Mouse (Mus musculus) limb, embryonic 11.5 days (tissue): ENCODE measurements around the gene Rarres2. TPM values are rescaled to one million over a fixed set of nuclear protein-coding genes. Genes with fewer than 3 reads are reported as not detected.

Experiments used
- ATAC-seq: fragments of 200-750 bp; cut with Nextera tagmentation; 2 replicates; pipeline ENCODE4 v1.8.0; 2017; ENCODE audit warnings: low read depth; ENCODE audit not compliant: insufficient number of reproducible peaks, low FRiP score, low TSS enrichment
- DNase-seq: peaks from one replicate; pipeline ENCODE4 v3.0.0-alpha.2; 2015; ENCODE audit warnings: low spot score
- H3K27ac ChIP-seq: fragments of 300-500 bp; sonication (generic); replicated peaks from 2 replicates; pipeline ENCODE4 v1.5.1; 2014; ENCODE audit warnings: low read depth, mild to moderate bottlenecking, low read length
- H3K27me3 ChIP-seq: fragments of 300-500 bp; sonication (generic); 2 replicates; pipeline ENCODE4 v1.6.1; 2014; ENCODE audit warnings: mild to moderate bottlenecking, low read length, mixed read lengths; ENCODE audit not compliant: control insufficient read depth, insufficient read depth
- H3K36me3 ChIP-seq: fragments of 300-500 bp; sonication (generic); 2 replicates; pipeline ENCODE4 v1.6.1; 2014; ENCODE audit warnings: mild to moderate bottlenecking, low read length, moderate library complexity, mixed read lengths; ENCODE audit not compliant: control insufficient read depth, insufficient read depth
- H3K4me1 ChIP-seq: fragments of 300-500 bp; sonication (generic); 2 replicates; pipeline ENCODE4 v1.6.1; 2014; ENCODE audit warnings: low read length, mixed read lengths; ENCODE audit not compliant: control insufficient read depth, insufficient read depth
- H3K4me2 ChIP-seq: fragments of 300-500 bp; sonication (generic); 2 replicates; pipeline ENCODE4 v1.6.1; 2014; ENCODE audit warnings: low read depth, mild to moderate bottlenecking, moderate library complexity; ENCODE audit not compliant: severe bottlenecking
- H3K4me3 ChIP-seq: fragments of 300-500 bp; sonication (generic); 2 replicates; pipeline ENCODE4 v1.5.1; 2014; ENCODE audit warnings: low read depth, low read length
- H3K9ac ChIP-seq: fragments of 300-500 bp; sonication (generic); 2 replicates; pipeline ENCODE4 v1.6.1; 2014; ENCODE audit warnings: mild to moderate bottlenecking, low read length
- H3K9me3 ChIP-seq: fragments of 300-500 bp; sonication (generic); 2 replicates; pipeline ENCODE4 v1.6.1; 2016; ENCODE audit warnings: low read length; ENCODE audit not compliant: control insufficient read depth
- WGBS: fragments of 180-500 bp; shearing (Covaris S2); extraction: QIAGEN DNeasy Blood & Tissue Kit; methylation state at CpG from one replicate; pipeline ENCODE4 v1.1.7; 2014; 5-methylcytosine and 5-hydroxymethylcytosine counted together
- polyA plus RNA-seq: library from polyadenylated mRNA; unstranded; fragments of >200 nt; fragmentation: Nextera tagmentation; extraction: Ambion mirVana; gene quantifications from 2 replicates; pipeline ENCODE4 v1.2.1, GENCODE M21; 2014

The Rarres2 gene
- polyA plus RNA-seq, 1 experiment from 2014 or later, result 5.6 TPM

- 38% methylated on average over 13 of the region's 14 CpGs for WGBS
- Histone ChIP-seq H3K27ac (peak overlapping the region; percentile 93), H3K36me3 (no peaks in the 10 kb centered on the region), H3K27me3 (no peaks in the 10 kb centered on the region), H3K4me2 (peak overlapping the region; percentile 68), H3K9ac (peak overlapping the region; percentile 76), H3K9me3 (no peaks in the 10 kb centered on the region), H3K4me1 (peaks cover 3% of the 10 kb centered on the region; the same call in 1 of the 2 replicates), H3K4me3 (peak overlapping the region; percentile 32)
- DNase-seq (peak; percentile 69), ATAC-seq (peak; percentile 61; the same call in 1 of the 2 replicates)
These were observed 17.3 kb downstream of the Rarres2 start for GRCm38 (mm10) chr6:48555104-48555890.

- Histone ChIP-seq H3K27me3 (no peaks in the 10 kb centered on the region), H3K9ac (peak within 1 kb of the TSS; percentile 76), H3K4me3 (peak within 1 kb of the TSS; percentile 32), H3K9me3 (no peaks in the 10 kb centered on the region), H3K4me1 (peaks cover 3% of the 10 kb centered on the region; the same call in 1 of the 2 replicates), H3K27ac (peak within 1 kb of the TSS; percentile 93), H3K36me3 (no peaks in the 10 kb centered on the region), H3K4me2 (peak within 1 kb of the TSS; percentile 68)
- 3% methylated on average over 39 of the region's 39 CpGs for WGBS
- peak; percentile 89 for ATAC-seq
- peak; percentile 93 for DNase-seq
These were observed 18.1 kb downstream of the Rarres2 start, which contains the start of gene Lrrc61 for GRCm38 (mm10) chr6:48554280-48555103. Lrrc61 (plus strand) TSS chr6:48554796.

- peak overlapping the region; percentile 68 for H3K4me2 ChIP-seq
- peak overlapping the region; percentile 76 for H3K9ac ChIP-seq
- peak overlapping the region; percentile 32; the same call in 1 of the 2 replicates for H3K4me3 ChIP-seq
- no peaks in the 10 kb centered on the region for H3K9me3 ChIP-seq
- DNase-seq, result no peak
- peak overlapping the region; percentile 93; the same call in 1 of the 2 replicates for H3K27ac ChIP-seq
- H3K27me3 ChIP-seq, result no peaks in the 10 kb centered on the region
- peaks cover 3% of the 10 kb centered on the region; the same call in 1 of the 2 replicates for H3K4me1 ChIP-seq
- ATAC-seq, result no peak
- no peaks in the 10 kb centered on the region for H3K36me3 ChIP-seq
- WGBS, result 82% methylated on average over 4 of the region's 4 CpGs
These were observed 18.8 kb downstream of the Rarres2 start for GRCm38 (mm10) chr6:48553819-48554218.

- Histone ChIP-seq H3K9ac (no peak overlapping the region), H3K4me1 (peaks cover 3% of the 10 kb centered on the region; the same call in 1 of the 2 replicates), H3K27me3 (no peaks in the 10 kb centered on the region), H3K4me2 (no peak overlapping the region), H3K27ac (no peak overlapping the region), H3K9me3 (no peaks in the 10 kb centered on the region), H3K36me3 (no peaks in the 10 kb centered on the region), H3K4me3 (no peak overlapping the region)
- WGBS, result 47% methylated on average over 4 of the region's 4 CpGs
- DNase-seq (peak; percentile 57), ATAC-seq (no peak)
These were observed 19.7 kb downstream of the Rarres2 start for GRCm38 (mm10) chr6:48552918-48553317.

GRCm38 (mm10) chr6:48548314-48548713, 24.3 kb downstream of the Rarres2 start:
- Histone ChIP-seq H3K27ac (no peak overlapping the region), H3K9me3 (no peaks in the 10 kb centered on the region), H3K36me3 (no peaks in the 10 kb centered on the region), H3K9ac (no peak overlapping the region), H3K4me2 (no peak overlapping the region), H3K4me1 (no peaks in the 10 kb centered on the region), H3K4me3 (no peak overlapping the region), H3K27me3 (no peaks in the 10 kb centered on the region)
- WGBS, result 85% methylated on average over 6 of the region's 6 CpGs
- no peak for ATAC-seq
- no peak for DNase-seq

GRCm38 (mm10) chr6:48546858-48547257, 25.7 kb downstream of the Rarres2 start:
- Histone ChIP-seq H3K9me3 (no peaks in the 10 kb centered on the region), H3K4me3 (no peak overlapping the region), H3K9ac (no peak overlapping the region), H3K36me3 (no peaks in the 10 kb centered on the region), H3K27me3 (no peaks in the 10 kb centered on the region), H3K4me1 (peaks cover 12% of the 10 kb centered on the region), H3K4me2 (no peak overlapping the region), H3K27ac (no peak overlapping the region)
- DNase-seq (no peak), ATAC-seq (no peak)
- 58% methylated on average over 4 of the region's 4 CpGs for WGBS

GRCm38 (mm10) chr6:48546271-48546670, 26.3 kb downstream of the Rarres2 start:
- ATAC-seq (no peak), DNase-seq (peak; percentile 38)
- Histone ChIP-seq H3K4me2 (no peak overlapping the region), H3K4me1 (peaks cover 17% of the 10 kb centered on the region), H3K9me3 (no peaks in the 10 kb centered on the region), H3K4me3 (no peak overlapping the region), H3K9ac (no peak overlapping the region), H3K36me3 (no peaks in the 10 kb centered on the region), H3K27ac (no peak overlapping the region), H3K27me3 (no peaks in the 10 kb centered on the region)
- 54% methylated on average over 1 of the region's 1 CpGs for WGBS

- H3K4me2 ChIP-seq, result no peak overlapping the region
- H3K9me3 ChIP-seq, result no peaks in the 10 kb centered on the region
- ATAC-seq, result no peak
- 80% methylated on average over 5 of the region's 5 CpGs for WGBS
- H3K4me1 ChIP-seq, result peaks cover 25% of the 10 kb centered on the region
- no peak for DNase-seq
- no peak overlapping the region for H3K9ac ChIP-seq
- H3K4me3 ChIP-seq, result no peak overlapping the region
- no peaks in the 10 kb centered on the region for H3K36me3 ChIP-seq
- no peak overlapping the region for H3K27ac ChIP-seq
- no peaks in the 10 kb centered on the region for H3K27me3 ChIP-seq
These were observed 27.3 kb downstream of the Rarres2 start for GRCm38 (mm10) chr6:48545251-48545650.
